Mouse (Mus musculus) monocyte, adult 2 months (primary cell): ENCODE results near the gene Wfdc3.
"Not testable (repeated sequence)": the region's sequence is repeated elsewhere in the genome, so short reads cannot be mapped to it uniquely, and the experiment has no call there.

Experiments used
- DNase-seq, 2 experiments: peaks; one replicate each; pipeline ENCODE4 v3.0.0; 2022; ENCODE audit warnings: low spot score in 2 of 2, low read depth in 1 of 2

Gene Wfdc3

DNA sequence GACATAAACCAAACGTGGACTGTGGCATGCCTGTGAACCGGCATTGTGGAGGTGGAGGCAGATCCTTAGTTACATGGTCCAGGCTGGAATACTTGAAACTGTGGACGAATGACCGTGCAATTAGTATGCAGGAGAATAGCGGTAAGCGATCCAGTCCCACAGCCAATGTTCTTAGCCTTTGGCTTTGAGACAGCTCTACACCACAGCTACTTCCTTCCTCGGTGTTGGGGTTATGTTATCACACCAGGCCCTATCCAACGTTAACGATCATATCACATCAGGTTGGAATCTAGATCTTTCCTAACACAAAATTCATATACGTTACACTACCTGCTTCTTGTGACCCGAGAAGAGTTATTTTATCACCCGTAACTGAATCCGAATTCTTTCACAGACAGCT is 744 bp downstream of the Wfdc3 start:
- no peak for DNase-seq

- no peak for DNase-seq
Measured at GRCm38 (mm10) chr2:164739876-164740275, 5.9 kb downstream of the Wfdc3 start.

- DNase-seq = no peak
Measured at GRCm38 (mm10) chr2:164737377-164738090, 8.2 kb downstream of the Wfdc3 start.

DNA sequence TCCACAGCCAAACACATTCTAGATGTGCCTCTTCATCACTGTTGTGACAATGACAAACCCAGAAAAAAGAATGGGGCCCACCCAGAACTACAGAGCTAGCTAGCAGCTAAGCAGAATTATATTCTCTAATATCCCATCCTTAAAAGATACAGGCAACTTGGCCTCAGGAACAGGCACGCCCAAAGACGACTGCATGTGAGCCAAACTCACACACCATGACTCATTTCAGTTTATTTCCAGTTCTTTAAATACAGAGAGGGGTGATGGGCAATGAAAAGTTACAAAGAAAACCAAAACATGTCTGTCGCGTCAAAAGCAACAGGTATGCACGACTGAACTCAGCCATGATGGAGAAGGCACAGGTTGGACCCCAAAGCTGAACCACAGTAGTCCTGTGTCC is 10.3 kb downstream of the Wfdc3 start:
- DNase-seq = no peak

DNA sequence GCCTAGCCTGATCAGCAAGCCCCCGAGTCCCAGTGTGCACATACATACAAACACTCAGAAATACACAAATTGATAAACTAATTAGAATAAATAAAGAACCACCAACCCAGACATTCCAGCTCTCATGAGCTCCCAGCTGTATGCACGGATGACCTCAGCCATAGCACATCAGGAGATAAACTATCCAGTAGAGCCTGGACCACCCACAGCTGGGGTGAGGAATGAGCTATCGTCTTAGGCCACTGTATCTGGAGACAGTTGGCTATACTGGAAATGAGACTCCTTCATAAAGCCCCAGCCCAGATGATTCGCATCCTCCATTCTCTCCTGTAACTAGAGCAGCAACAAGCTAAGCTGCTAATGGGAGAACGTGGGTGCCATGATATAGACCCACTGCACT is 10.9 kb downstream of the Wfdc3 start:
- no peak for DNase-seq

DNA sequence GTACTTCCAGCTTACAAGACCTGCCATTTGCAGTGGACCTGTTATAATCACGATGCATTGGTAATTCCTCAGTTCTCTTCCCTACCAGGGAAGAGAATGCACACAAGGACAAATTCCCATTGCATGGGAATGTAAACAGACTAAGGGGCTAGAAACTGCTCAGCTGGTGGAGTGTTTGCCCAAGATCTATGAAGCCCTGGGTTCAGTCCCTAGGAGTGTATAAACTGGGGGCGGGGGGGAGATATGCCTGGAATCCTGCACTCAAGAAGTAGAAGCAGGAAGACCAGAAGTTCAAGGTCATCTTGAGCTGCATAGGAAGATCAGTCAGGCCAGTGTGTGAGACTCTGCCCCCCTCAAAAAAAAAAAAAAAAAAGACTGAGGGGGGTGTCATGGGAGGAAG is 12.5 kb downstream of the Wfdc3 start:
- DNase-seq = no peak

DNA sequence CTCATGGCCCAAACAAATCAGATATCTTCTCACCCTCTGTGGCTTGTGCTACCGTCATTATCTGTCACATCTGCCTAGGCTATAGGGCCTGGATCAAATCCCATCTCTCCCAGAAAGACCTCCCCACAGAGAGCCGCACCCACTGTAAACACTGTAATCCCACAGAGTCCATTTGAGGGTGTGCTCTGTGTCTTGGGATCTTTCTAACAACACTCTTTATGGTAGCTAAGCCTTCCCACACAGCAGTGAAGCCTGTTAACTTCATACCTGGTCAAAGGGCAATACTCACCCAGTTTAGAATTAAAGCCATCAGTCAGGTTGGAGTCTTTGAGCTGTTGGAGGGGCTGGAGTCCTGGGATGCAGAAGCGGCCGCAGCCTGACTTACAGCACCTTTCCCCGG is 14.0 kb downstream of the Wfdc3 start:
- DNase-seq = no peak

GRCm38 (mm10) chr2:164725895-164726619 is 19.7 kb downstream of the Wfdc3 start:
- DNase-seq = peak in 1 of 2 experiments; percentile 13

DNA sequence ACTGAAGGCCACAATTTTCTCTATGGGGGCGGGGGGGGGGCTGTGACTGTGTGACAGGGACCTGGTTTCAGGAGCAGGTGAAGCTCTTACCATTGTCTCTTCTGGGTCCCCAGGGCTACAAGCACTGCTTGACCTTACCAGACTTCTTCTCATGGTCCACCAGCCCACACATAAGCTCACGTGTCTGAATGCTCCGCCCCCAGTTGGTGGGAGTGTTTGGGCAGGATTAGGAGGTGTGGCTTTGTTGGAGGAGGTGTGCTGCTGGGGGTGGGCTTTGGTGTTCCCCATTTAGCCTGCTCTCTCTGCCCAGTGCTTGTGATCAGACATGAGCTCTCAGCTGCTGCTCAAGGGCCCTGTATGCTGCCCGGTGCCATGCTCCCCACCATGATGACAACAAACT is 22.5 kb downstream of the Wfdc3 start:
- no peak for DNase-seq

DNA sequence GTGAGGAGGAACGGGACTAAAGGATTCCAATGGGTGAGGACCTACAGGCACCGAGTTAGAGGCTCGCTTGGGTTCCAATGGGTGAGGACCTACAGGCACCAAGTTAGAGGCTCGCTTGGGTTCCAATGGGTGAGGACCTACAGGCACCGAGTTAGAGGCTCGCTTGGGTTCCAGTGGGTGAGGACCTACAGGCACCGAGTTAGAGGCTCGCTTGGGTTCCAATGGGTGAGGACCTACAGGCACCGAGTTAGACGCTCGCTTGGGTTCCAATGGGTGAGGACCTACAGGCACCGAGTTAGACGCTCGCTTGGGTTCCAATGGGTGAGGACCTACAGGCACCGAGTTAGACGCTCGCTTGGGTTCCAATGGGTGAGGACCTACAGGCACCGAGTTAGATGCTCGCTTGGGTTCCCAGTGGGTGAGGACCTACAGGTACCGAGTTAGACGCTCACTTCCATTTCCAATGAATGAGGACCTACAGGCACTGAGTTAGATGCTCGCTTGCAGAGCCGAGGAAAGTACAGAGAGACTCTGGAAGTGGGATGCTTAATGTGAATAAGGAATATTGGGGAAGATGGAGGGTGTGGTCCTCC is 29.4 kb downstream of the Wfdc3 start:
- not testable (repeated sequence) for DNase-seq

- DNase-seq = no peak
Measured at GRCm38 (mm10) chr2:164715005-164715404, 30.7 kb downstream of the Wfdc3 start, which contains the start of gene Spint5. Spint5 (plus strand) TSS chr2:164715305.

DNA sequence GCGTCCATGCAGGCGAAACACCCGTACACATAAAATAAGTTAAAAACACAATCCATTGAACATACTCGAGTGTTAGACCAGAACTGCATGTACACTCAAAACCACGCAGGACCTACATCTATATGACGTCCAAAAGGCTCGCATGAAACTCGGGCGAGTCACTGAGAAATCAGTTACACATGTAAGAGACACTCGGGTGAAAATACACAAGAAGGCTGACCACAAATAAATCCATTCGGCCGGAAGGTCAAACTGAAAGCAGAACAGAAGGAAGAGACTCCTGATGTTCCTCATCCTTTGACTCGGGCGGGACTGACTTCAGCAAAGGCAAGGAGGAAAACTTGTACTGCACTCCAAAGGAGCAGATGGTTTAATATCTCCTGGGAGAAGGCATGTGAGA is 39.7 kb downstream of the Wfdc3 start:
- DNase-seq = no peak

GRCm38 (mm10) chr2:164705328-164705727 is 40.4 kb downstream of the Wfdc3 start:
- no peak for DNase-seq

- DNase-seq = no peak
Measured at GRCm38 (mm10) chr2:164704235-164704634, 41.5 kb downstream of the Wfdc3 start.

DNA sequence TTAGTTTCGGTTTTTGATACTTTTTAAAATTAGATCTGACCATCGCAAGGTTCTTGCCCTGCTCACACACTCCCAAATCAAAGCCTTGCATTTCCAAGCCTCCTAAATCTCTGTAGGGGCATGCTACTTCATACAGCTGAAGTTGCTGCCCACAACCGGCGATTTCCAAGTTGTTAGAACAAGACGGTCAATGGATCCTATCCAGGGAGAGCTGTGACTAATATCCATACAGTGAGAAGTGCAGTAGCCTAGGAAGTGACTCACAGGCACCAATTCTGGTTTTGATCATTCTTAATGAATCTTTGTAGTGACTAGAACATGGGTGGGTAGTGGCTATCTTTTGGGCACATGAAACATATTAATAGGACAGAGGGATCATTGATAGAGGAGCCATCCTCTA is 44.0 kb downstream of the Wfdc3 start:
- no peak for DNase-seq

- DNase-seq = no peak
Measured at GRCm38 (mm10) chr2:164700959-164701358, 44.8 kb downstream of the Wfdc3 start.

DNA sequence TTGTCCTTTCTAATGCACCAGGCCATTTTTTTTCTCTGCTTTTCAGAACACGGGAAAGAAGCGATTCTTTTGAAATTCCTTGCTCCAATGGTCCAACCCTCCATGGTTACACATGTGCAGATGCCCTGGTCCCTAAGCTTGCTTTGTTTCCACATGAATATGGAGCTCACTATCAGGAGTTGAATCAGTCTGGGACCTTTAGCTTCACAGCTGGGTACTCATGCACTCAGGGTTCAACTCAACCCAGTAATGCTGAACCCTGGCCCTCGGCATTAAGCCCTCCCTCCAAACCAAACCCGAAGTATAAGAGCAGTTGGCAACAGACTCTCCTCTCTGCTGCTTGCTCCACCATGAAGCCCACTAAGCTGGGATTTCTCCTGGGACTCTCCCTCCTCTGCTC is 47.5 kb downstream of the Wfdc3 start, which contains the start of gene Spint4:
Gene Spint4, plus strand, starts transcription at position 301 of the 400 bp plus-strand sequence.
- DNase-seq = no peak

DNA sequence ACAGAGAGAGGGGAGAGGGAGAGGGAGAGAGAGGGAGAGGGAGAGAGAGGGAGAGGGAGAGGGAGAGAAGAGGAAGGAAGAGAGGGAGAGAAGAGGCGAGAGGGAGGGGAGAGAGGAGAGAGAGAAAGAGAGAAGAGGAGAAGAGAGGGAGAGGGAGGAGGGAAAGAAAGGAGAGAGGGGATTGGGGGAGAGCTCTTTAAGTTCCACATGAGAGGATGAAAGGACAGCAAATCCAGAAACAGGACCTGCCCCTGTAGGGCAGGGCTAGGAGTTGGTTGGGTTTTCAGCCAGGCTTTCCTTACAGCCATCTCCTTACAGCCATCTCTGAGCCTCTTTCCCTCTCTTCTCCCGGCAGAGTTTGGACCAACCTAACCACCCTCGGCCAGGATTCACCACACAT is 60.9 kb downstream of the Wfdc3 start, which contains the start of gene Wfdc13:
Gene Wfdc13, plus strand, starts transcription at position 301 of the 400 bp plus-strand sequence.
- no peak for DNase-seq
